Mouse (Mus musculus) liver, embryonic 12.5 days (tissue): ENCODE measurements around the gene Fgd3. TPM values are rescaled to one million over a fixed set of nuclear protein-coding genes. Genes with fewer than 3 reads are reported as not detected.

Experiments used
- ATAC-seq: fragments of 200-750 bp; cut with Nextera tagmentation; 2 replicates; pipeline ENCODE4 v1.8.0; 2017; ENCODE audit warnings: moderate number of reproducible peaks, mild to moderate bottlenecking, moderate library complexity
- H3K27ac ChIP-seq: fragments of 300-500 bp; sonication (generic); 2 replicates; pipeline ENCODE4 v1.5.1; 2016; ENCODE audit warnings: mild to moderate bottlenecking
- H3K27me3 ChIP-seq: fragments of 300-500 bp; sonication (generic); replicated peaks from 2 replicates; pipeline ENCODE4 v1.6.1; 2016; ENCODE audit warnings: mild to moderate bottlenecking, moderate library complexity
- H3K36me3 ChIP-seq: fragments of 300-500 bp; sonication (generic); 2 replicates; pipeline ENCODE4 v1.6.1; 2016; ENCODE audit warnings: mild to moderate bottlenecking, moderate library complexity
- H3K4me1 ChIP-seq: fragments of 300-500 bp; sonication (generic); 2 replicates; pipeline ENCODE4 v1.6.1; 2016
- H3K4me2 ChIP-seq: fragments of 300-500 bp; sonication (generic); 2 replicates; pipeline ENCODE4 v1.6.1; 2016; ENCODE audit warnings: mild to moderate bottlenecking, moderate library complexity
- H3K4me3 ChIP-seq: fragments of 300-500 bp; sonication (generic); 2 replicates; pipeline ENCODE4 v1.5.1; 2016; ENCODE audit warnings: mild to moderate bottlenecking, moderate library complexity
- H3K9ac ChIP-seq: fragments of 300-500 bp; sonication (generic); 2 replicates; pipeline ENCODE4 v1.6.1; 2016; ENCODE audit warnings: mild to moderate bottlenecking, moderate library complexity
- H3K9me3 ChIP-seq: fragments of 300-500 bp; sonication (generic); replicated peaks from 2 replicates; pipeline ENCODE4 v1.6.1; 2016; ENCODE audit warnings: mild to moderate bottlenecking, moderate library complexity
- WGBS: fragments of 180-500 bp; shearing (Covaris S2); methylation state at CpG from one replicate; pipeline ENCODE4 v1.1.7; 2016; ENCODE audit not compliant: insufficient replicate concordance; 5-methylcytosine and 5-hydroxymethylcytosine counted together
- polyA plus RNA-seq: library from polyadenylated mRNA; unstranded; fragments of >200 nt; fragmentation: Nextera tagmentation; extraction: Ambion mirVana; gene quantifications from 2 replicates; pipeline ENCODE4 v1.2.1, GENCODE M21; 2016

The Fgd3 gene
- polyA plus RNA-seq, 1 experiment from 2014 or later: 0.32 TPM

DNA sequence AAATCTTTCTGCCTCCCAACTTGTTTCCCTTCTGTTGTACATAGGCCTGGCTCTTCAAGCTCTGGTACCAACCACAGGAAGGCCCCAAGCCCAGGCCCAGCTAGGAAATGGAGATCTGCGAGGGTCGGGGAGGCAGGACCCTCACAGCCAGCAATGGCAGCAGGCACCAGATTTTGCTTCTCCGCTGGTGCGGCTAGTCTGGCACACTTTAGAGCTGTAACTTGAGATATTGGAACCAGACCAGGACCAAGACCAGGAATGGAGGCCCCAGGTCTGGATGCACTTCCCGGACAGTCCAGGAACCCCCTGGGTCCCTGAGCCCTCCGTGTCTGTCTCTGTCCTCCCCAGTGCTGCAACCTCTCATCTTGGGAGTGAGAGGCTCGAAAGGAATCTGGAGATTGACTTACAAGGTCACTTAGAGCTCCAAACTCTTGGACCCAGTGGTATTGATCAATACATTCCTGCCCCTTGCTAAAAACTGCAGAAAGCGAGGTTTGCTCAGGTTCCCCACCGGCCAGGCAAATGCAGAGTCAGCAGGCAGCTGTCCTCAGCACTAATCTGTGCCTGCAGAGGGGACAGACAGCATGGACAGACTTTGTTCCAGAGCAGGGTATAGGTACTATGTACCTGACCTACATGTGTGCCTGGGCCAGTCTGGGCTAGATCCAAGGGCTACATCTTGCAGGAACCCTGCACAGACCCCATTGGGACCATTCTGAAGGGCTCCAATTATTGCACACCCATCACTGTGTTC lies 103.1 kb downstream of the Fgd3 start:
- peak overlapping the region; percentile 99 for H3K4me2 ChIP-seq
- ATAC-seq: no peak
- H3K9ac ChIP-seq: no peak overlapping the region
- peaks cover 37% of the 10 kb centered on the region for H3K4me1 ChIP-seq
- no peaks in the 10 kb centered on the region for H3K36me3 ChIP-seq
- H3K27me3 ChIP-seq: peaks cover 21% of the 10 kb centered on the region
- H3K4me3 ChIP-seq: peak overlapping the region; percentile 70
- no peaks in the 10 kb centered on the region for H3K9me3 ChIP-seq
- no peak overlapping the region for H3K27ac ChIP-seq
- 65% methylated on average over 9 of the region's 9 CpGs for WGBS

DNA sequence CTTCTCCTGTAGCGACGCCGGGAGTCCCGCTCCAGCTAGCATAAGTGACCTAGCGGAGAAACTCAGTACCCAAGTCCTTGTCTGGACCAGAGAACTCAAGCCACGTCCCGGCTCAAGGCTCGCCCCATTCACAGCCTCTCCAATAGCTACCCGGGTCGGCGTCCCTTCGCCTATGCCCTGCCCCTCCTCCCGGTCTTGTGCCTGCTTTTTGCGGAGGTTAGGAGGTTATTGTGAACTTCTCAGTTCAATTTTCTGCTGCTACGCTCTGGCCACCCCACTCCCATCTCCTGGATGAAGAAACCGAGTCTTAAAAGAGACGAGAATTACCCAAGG lies 103.9 kb downstream of the Fgd3 start:
- Histone ChIP-seq H3K9me3 (no peaks in the 10 kb centered on the region), H3K9ac (peak overlapping the region; percentile 77), H3K27me3 (peaks cover 19% of the 10 kb centered on the region), H3K27ac (peak overlapping the region; percentile 65), H3K4me1 (peaks cover 37% of the 10 kb centered on the region), H3K4me2 (peak overlapping the region; percentile 99), H3K36me3 (no peaks in the 10 kb centered on the region), H3K4me3 (peak overlapping the region; percentile 70)
- ATAC-seq: peak; percentile 65
- WGBS: 2% methylated on average over 17 of the region's 17 CpGs

DNA sequence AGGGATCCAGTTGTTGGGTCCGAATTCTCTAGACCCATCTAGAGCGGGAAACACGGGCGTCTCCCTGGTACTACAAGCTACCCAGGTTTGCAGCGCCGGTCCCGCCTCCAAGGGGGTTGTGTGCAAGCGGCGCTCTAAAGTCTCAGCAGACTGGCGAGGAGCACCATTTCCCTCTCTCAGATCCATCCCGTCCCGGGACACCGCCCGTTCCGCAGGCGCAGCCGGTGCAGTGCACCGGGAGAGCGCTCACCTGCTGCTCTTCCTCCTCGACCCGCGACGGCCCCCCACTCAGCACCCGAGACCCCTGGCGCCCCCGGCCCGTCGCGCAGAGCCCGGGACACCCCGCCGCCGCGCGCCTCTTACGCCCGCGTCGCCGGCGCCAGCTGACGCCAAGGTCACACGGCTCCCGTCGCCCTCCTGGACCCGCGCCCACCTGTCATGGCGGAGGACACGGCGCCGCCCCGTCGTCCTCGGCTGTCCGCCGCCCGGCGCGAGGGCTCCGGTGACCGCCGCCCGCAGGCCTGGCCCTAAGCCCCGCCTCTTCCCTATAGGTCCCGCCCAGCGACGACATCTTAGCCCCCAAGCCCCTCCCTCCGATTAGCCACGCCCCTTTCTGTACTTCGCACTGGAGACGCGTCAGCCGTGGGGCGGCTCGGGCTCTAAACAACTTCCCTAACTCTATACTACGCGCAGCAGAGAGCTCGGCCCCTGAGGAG lies 104.4 kb downstream of the Fgd3 start, which contains the start of gene Card19:
Gene Card19, minus strand, starts transcription at position 534 of the 716 bp plus-strand sequence.
- Histone ChIP-seq H3K9me3 (no peaks in the 10 kb centered on the region), H3K36me3 (no peaks in the 10 kb centered on the region), H3K4me1 (peaks cover 40% of the 10 kb centered on the region), H3K9ac (peak within 1 kb of the TSS; percentile 77), H3K4me2 (peak within 1 kb of the TSS; percentile 99), H3K27me3 (peaks cover 19% of the 10 kb centered on the region), H3K4me3 (peak within 1 kb of the TSS; percentile 70), H3K27ac (peak within 1 kb of the TSS; percentile 65)
- ATAC-seq: peak; percentile 89
- 3% methylated on average over 60 of the region's 78 CpGs for WGBS

DNA sequence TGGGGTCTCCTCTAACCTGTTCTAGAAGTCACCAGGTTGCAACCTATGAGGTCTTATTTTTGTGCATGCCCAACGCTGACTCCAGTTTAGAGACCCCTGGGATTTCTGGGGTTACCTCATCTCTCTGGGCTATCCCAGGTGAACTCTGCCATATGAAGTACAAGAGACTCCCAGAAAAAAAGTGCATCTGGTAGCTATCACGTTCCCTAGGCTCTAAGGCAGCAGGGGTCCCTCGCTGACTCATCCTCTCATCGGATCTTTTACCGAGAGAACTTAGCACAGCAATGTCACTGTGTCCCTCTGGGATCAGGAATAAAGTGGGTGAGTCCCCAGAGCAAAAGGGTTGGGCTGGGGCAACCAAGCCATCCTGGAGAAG lies 105.0 kb downstream of the Fgd3 start:
- H3K4me2 ChIP-seq: peak overlapping the region; percentile 99
- ATAC-seq: no peak
- no peaks in the 10 kb centered on the region for H3K36me3 ChIP-seq
- no peaks in the 10 kb centered on the region for H3K9me3 ChIP-seq
- H3K4me3 ChIP-seq: peak overlapping the region; percentile 70
- H3K27ac ChIP-seq: no peak overlapping the region
- WGBS: 10% methylated on average over 5 of the region's 5 CpGs
- H3K27me3 ChIP-seq: peaks cover 19% of the 10 kb centered on the region
- peaks cover 43% of the 10 kb centered on the region for H3K4me1 ChIP-seq
- H3K9ac ChIP-seq: peak overlapping the region; percentile 77

DNA sequence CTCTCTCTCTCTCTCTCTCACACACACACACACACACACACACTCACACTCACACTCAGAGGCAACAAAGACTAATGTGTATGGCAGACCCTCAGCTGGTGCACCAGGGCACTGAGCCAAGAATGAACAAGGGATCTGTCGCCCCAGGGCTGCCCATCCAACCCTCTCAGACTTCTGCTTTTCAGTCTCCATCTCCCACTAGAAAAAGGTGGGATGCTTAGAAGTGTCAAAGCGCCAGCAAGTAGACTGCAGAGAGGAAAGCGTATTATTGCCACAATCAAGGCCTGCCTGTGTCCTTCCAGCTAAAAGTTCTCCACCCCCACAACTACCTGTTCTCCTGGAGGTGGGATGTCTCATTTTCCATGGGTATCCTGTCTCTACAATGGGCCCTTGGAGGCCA lies 105.7 kb downstream of the Fgd3 start:
- Histone ChIP-seq H3K9me3 (no peaks in the 10 kb centered on the region), H3K9ac (no peak overlapping the region), H3K4me1 (peaks cover 44% of the 10 kb centered on the region), H3K27me3 (peaks cover 19% of the 10 kb centered on the region), H3K4me2 (peak overlapping the region; percentile 99; the same call in 1 of the 2 replicates), H3K4me3 (no peak overlapping the region), H3K36me3 (no peaks in the 10 kb centered on the region), H3K27ac (no peak overlapping the region)
- no peak for ATAC-seq
- WGBS: 76% methylated on average over 3 of the region's 3 CpGs

DNA sequence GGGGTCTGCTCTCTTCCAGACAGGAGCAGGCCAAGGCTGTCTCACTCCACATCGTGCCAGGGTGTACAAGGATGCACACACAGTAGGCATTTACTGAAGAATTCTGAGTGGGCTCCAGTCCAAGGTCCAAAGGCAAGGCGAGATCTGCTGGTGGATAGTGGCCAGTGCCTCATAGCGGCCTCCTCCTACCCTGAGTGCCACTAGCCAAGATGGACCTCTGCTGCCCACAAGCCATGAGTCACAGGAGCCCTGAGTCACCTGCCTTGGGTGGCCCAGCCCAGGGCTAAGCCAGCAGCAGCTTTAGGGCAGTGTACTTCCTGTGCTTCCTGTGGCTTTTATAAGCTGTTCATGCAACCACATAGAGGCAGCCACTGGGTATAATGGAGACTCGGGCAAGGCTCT lies 106.6 kb downstream of the Fgd3 start:
- no peak overlapping the region for H3K4me3 ChIP-seq

DNA sequence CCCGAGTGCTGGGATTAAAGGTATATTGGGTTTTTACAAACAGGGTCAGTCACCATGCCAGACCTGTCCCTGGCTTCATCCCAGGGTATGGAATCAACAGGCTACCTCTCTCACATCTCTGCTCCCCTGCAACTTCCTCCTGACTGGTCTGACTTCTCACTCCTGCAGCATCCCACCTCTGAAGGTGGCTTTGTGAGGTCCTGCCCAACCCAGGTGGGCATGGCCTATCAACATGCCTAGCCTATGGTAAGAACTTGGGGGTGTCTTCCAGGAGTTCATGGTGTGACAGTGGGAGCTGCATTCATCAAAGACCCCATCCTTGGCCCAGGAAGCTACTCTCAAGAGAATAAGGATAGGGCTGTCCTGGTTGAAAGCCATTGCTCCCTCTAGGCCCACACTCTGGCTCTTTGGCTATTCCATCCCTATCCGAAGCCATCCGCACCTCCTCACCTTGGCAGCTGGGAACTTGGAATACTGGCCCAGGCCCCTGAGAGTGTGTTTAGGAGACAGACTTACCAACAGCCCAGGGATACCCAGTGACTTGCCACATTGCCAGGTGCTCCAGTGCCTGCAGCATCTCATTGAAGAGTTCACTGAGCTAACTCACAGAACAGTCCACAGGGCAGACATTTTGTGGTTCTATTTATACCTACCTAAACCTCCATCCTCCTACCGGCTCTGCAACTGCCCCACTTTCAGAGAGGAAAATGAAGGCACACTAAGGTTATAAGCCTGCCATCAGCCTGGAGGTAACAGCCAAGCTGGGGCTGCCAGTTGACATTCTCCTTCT lies 107.2 kb downstream of the Fgd3 start:
- H3K4me3 ChIP-seq: no peak overlapping the region
- peaks cover 48% of the 10 kb centered on the region for H3K4me1 ChIP-seq
- H3K27me3 ChIP-seq: peaks cover 19% of the 10 kb centered on the region
- no peaks in the 10 kb centered on the region for H3K36me3 ChIP-seq
- H3K4me2 ChIP-seq: no peak overlapping the region
- no peaks in the 10 kb centered on the region for H3K9me3 ChIP-seq
- H3K27ac ChIP-seq: no peak overlapping the region
- no peak for ATAC-seq
- WGBS: 70% methylated on average over 4 of the region's 4 CpGs
- H3K9ac ChIP-seq: no peak overlapping the region

More for the DNA sequence above, 106.6 kb downstream of the Fgd3 start:
- 42% methylated on average over 4 of the region's 4 CpGs for whole genome bisulfite sequencing
- Histone ChIP-seq H3K4me1 (peaks cover 48% of the 10 kb centered on the region), H3K9me3 (no peaks in the 10 kb centered on the region), H3K27me3 (peaks cover 19% of the 10 kb centered on the region), H3K36me3 (no peaks in the 10 kb centered on the region), H3K9ac (no peak overlapping the region), H3K4me2 (no peak overlapping the region), H3K27ac (no peak overlapping the region)
- ATAC-seq: no peak

Other genes with a start within 250 kb of the Fgd3 start
- gene Wnk2, start 172.3 kb downstream of the Fgd3 start, polyA plus RNA-seq: 0.11 and 0.14 TPM in 2 replicates
- gene Ninj1, start 132.8 kb downstream of the Fgd3 start, polyA plus RNA-seq: 41.5 and 42.6 TPM in 2 replicates
- gene Card19, start 104.3 kb downstream of the Fgd3 start, polyA plus RNA-seq: 16.5 and 17.0 TPM in 2 replicates
- 2.4 and 2.5 TPM in 2 replicates for gene Susd3, start 71.6 kb downstream of the Fgd3 start, polyA plus RNA-seq
- gene Bicd2, start 21.3 kb upstream of the Fgd3 start, polyA plus RNA-seq: 14.7 and 15.2 TPM in 2 replicates
- gene Ippk, start 100.9 kb upstream of the Fgd3 start, polyA plus RNA-seq: 13.6 and 13.9 TPM in 2 replicates
- 1.1 and 1.2 TPM in 2 replicates for gene Tes3-ps, start 173.0 kb upstream of the Fgd3 start, polyA plus RNA-seq
- gene Ecm2, start 184.5 kb upstream of the Fgd3 start, polyA plus RNA-seq: 0.28 and 0.33 TPM in 2 replicates
- gene Aspn, start 224.1 kb upstream of the Fgd3 start, polyA plus RNA-seq: 0.26 and 0.39 TPM in 2 replicates